ENCODE assay signal across 11 mouse cellular contexts in genomic region chr19:3667155-3667895, GRCm38 (mm10). TPM values are rescaled to one million over a fixed set of nuclear protein-coding genes. Genes with fewer than 3 reads are reported as not detected.
DNase-seq lines count a peak whose midpoint lies in the region; ATAC-seq lines count a peak whose summit lies in the region.
"Had no signal": no experiment of that assay in that cellular context is flagged by ENCODE, and none has a peak within 500 bp of the region (broad histone marks: within the 10 kb centered on the region; RNA-seq: fewer than 3 reads in every experiment).

No protein-coding gene starts in this region.

- DNase-seq in heart, adult 11 months = peak; percentile 96
- DNase-seq in layer of hippocampus, postnatal 14 days (ENCODE audit: low spot score in 2 of 2) = no peak
- DNase-seq: cerebellum, postnatal 25 days; right cerebral cortex, postnatal 25 days had no signal

- H3K4me3 ChIP-seq in heart, embryonic 12.5 days = no peak overlapping the region
- peak overlapping the region; percentile 56 for H3K4me3 ChIP-seq in megakaryocyte, embryonic 14.5 days (replicated peaks)
- H3K4me3 ChIP-seq in kidney, embryonic 16.5 days (ENCODE audit: low read length) = no peak overlapping the region
- no peak overlapping the region for H3K4me3 ChIP-seq in stomach, embryonic 16.5 days (replicated peaks; ENCODE audit: low read length)

- WGBS in heart, embryonic 12.5 days = 63% methylated on average over 6 of the region's 6 CpGs
- WGBS in kidney, embryonic 16.5 days = 56% methylated on average over 6 of the region's 6 CpGs
- 63% methylated on average over 6 of the region's 6 CpGs for WGBS in stomach, embryonic 16.5 days

- no peaks in the 10 kb centered on the region for H3K27me3 ChIP-seq in heart, embryonic 12.5 days (replicated peaks)
- H3K27me3 ChIP-seq in megakaryocyte, embryonic 14.5 days (replicated peaks) = peaks cover 39% of the 10 kb centered on the region
- no peaks in the 10 kb centered on the region for H3K27me3 ChIP-seq in kidney, embryonic 16.5 days (ENCODE audit: insufficient read depth, low read length)
- H3K27me3 ChIP-seq in stomach, embryonic 16.5 days (ENCODE audit: control insufficient read depth, insufficient read depth, low read length) = no peaks in the 10 kb centered on the region

- no peak for ATAC-seq in heart, embryonic 12.5 days (ENCODE audit: insufficient number of reproducible peaks, low FRiP score)
- ATAC-seq in megakaryocyte, adult 5-6 weeks (ENCODE audit: poor library complexity, severe bottlenecking) = no peak
- no peak for ATAC-seq in kidney, embryonic 16.5 days (ENCODE audit: low FRiP score, low TSS enrichment)
- no peak for ATAC-seq in stomach, embryonic 16.5 days (ENCODE audit: insufficient read depth, low FRiP score)
- ATAC-seq in frontal cortex, adult (ENCODE audit: low TSS enrichment) = no peak

- H3K27ac ChIP-seq in heart, embryonic 12.5 days (ENCODE audit: poor library complexity, severe bottlenecking) = no peak overlapping the region
- H3K27ac ChIP-seq in kidney, embryonic 16.5 days (ENCODE audit: low read length) = peak overlapping the region; percentile 71
- peak overlapping the region; percentile 51; the same call in 1 of the 2 replicates for H3K27ac ChIP-seq in stomach, embryonic 16.5 days (ENCODE audit: low read length)
- H3K27ac ChIP-seq: liver, embryonic 14.5 days had no signal

- H3K36me3 ChIP-seq in heart, embryonic 12.5 days = peaks cover 6% of the 10 kb centered on the region
- H3K36me3 ChIP-seq in megakaryocyte, embryonic 14.5 days (replicated peaks; ENCODE audit: low read length) = peaks cover 10% of the 10 kb centered on the region
- peaks cover under 1% of the 10 kb centered on the region; the same call in 1 of the 2 replicates for H3K36me3 ChIP-seq in kidney, embryonic 16.5 days (ENCODE audit: insufficient read depth, low read length)
- 0 out of 2 replicates have a peak, but pooled peaks cover 4% of the 10 kb centered on the region for H3K36me3 ChIP-seq in stomach, embryonic 16.5 days (ENCODE audit: control insufficient read depth, insufficient read depth, low read length)

- H3K9me3 ChIP-seq in heart, embryonic 12.5 days (replicated peaks) = no peaks in the 10 kb centered on the region
- H3K9me3 ChIP-seq in megakaryocyte, embryonic 14.5 days = peaks cover 9% of the 10 kb centered on the region
- H3K9me3 ChIP-seq in kidney, embryonic 16.5 days (ENCODE audit: low read length) = no peaks in the 10 kb centered on the region
- no peaks in the 10 kb centered on the region; the same call in 1 of the 2 replicates for H3K9me3 ChIP-seq in stomach, embryonic 16.5 days (replicated peaks; ENCODE audit: control insufficient read depth, low read length)

- peaks cover 59% of the 10 kb centered on the region for H3K4me1 ChIP-seq in heart, embryonic 12.5 days (replicated peaks)
- H3K4me1 ChIP-seq in megakaryocyte, embryonic 14.5 days = peaks cover 73% of the 10 kb centered on the region
- peaks cover 56% of the 10 kb centered on the region for H3K4me1 ChIP-seq in kidney, embryonic 16.5 days (ENCODE audit: insufficient read depth, low read length)
- peaks cover 50% of the 10 kb centered on the region for H3K4me1 ChIP-seq in stomach, embryonic 16.5 days (ENCODE audit: control insufficient read depth, insufficient read depth, low read length)

- H3K9ac ChIP-seq in heart, embryonic 12.5 days = no peak overlapping the region
- no peak overlapping the region for H3K9ac ChIP-seq in kidney, embryonic 16.5 days (replicated peaks; ENCODE audit: low read length)
- H3K9ac ChIP-seq in stomach, embryonic 16.5 days (ENCODE audit: low read length) = no peak overlapping the region
- H3K9ac ChIP-seq: liver, embryonic 14.5 days had no signal

- no peak overlapping the region for H3K4me2 ChIP-seq in heart, embryonic 12.5 days
- H3K4me2 ChIP-seq in kidney, embryonic 16.5 days (replicated peaks; ENCODE audit: low read depth, low read length) = no peak overlapping the region
- H3K4me2 ChIP-seq in stomach, embryonic 16.5 days (ENCODE audit: low read depth, low read length) = no peak overlapping the region

RNA-seq across cellular contexts. Expression of gene Lrp5, which starts 19.0 kb away (rescaled TPM):
- 3.3 and 4.2 TPM in 2 replicates for polyA plus RNA-seq in heart, embryonic 12.5 days (2016; fragmentation: Nextera tagmentation; extraction: Ambion mirVana)
- 11.6 and 18.0 TPM in 2 replicates for polyA plus RNA-seq in megakaryocyte, embryonic 14.5 days (2012; ENCODE audit: insufficient read depth, low replicate concordance)
- 15.2 and 17.9 TPM in 2 replicates for total RNA-seq in megakaryocyte, adult 5-6 weeks (2015)
- 12.5 and 13.6 TPM in 2 replicates for total RNA-seq in megakaryocyte, adult 5-6 weeks (2017)
- 7.0 TPM in 2 replicates for polyA plus RNA-seq in kidney, embryonic 16.5 days (2015; fragmentation: Nextera tagmentation; extraction: Ambion mirVana)
- polyA plus RNA-seq in stomach, embryonic 16.5 days (2015; fragmentation: Nextera tagmentation; extraction: Ambion mirVana) = 5.0 and 5.5 TPM in 2 replicates
- total RNA-seq in layer of hippocampus, postnatal 14 days (2021) = 10 to 100 TPM; 13.7 to 14.8 TPM

RNA-seq across cellular contexts. Expression of gene 1810055G02Rik, which starts 40.8 kb away (rescaled TPM):
- polyA plus RNA-seq in heart, embryonic 12.5 days (2016; fragmentation: Nextera tagmentation; extraction: Ambion mirVana) = 25.7 and 26.7 TPM in 2 replicates
- 11.1 and 12.3 TPM in 2 replicates for polyA plus RNA-seq in megakaryocyte, embryonic 14.5 days (2012; ENCODE audit: insufficient read depth, low replicate concordance)
- total RNA-seq in megakaryocyte, adult 5-6 weeks (2015) = 8.0 and 10.6 TPM in 2 replicates
- 4.5 and 6.2 TPM in 2 replicates for total RNA-seq in megakaryocyte, adult 5-6 weeks (2017)
- polyA plus RNA-seq in kidney, embryonic 16.5 days (2015; fragmentation: Nextera tagmentation; extraction: Ambion mirVana) = 46.1 and 46.4 TPM in 2 replicates
- polyA plus RNA-seq in stomach, embryonic 16.5 days (2015; fragmentation: Nextera tagmentation; extraction: Ambion mirVana) = 37.1 and 39.9 TPM in 2 replicates
- 10 to 100 TPM; 35.5 to 40.3 TPM for total RNA-seq in layer of hippocampus, postnatal 14 days (2021)
